Mouse (Mus musculus) brain, adult 10 weeks (tissue): ENCODE data around the gene Zscan26. TPM values are rescaled to one million over a fixed set of nuclear protein-coding genes. Genes with fewer than 3 reads are reported as not detected.

ENCODE experiments used
- polyA plus RNA-seq: library from polyadenylated mRNA; stranded (reverse); fragments of 350-450 nt; fragmentation: Illumina TruSeq; extraction: RNeasy Lipid Tissue Mini Kit (QIAGEN cat#74804); gene quantifications from one replicate; pipeline ENCODE4 v1.2.3, GENCODE M21; 2015; ENCODE audit warnings: low read depth, low replicate concordance

Zscan26 gene
- 68.2 TPM for polyA plus RNA-seq

DNA sequence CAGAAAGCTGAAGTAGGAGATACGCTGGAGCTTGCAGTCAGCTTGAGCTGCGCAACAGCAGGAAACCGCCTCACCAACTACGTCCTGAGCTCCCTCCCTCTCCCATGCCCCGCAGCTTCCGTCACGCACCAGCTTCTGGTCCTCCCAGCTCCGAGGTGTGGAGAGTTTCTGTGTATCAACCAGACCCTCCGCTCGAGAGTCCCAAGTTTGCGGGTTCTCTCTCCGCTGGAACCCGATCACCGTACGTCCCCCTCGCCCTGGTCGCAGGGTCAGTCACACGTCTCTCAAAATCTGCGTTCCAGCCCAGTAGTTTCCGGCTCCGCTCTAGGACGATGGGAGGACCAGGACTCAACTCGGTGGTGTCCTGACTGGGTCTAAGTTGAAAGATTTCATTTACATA lies at the start of gene Zscan26:
Gene Zscan26, minus strand, starts transcription at position 282 of the 400 bp plus-strand sequence.

GRCm38 (mm10) chr13:21501182-21501581 lies 47.7 kb upstream of the Zscan26 start, which contains the start of gene Gm11273:
Gm11273 (minus strand) TSS chr13:21501418.

GRCm38 (mm10) chr13:21495080-21495479 lies 41.5 kb upstream of the Zscan26 start, which contains the start of gene AK157302:
AK157302 (plus strand) TSS chr13:21495223.

GRCm38 (mm10) chr13:21478759-21479670 lies 25.5 kb upstream of the Zscan26 start, which contains the start of the genes Zkscan4 and Gm10065:
Zkscan4 (plus strand) TSS chr13:21478907.
Gm10065 (minus strand) TSS chr13:21479441.

GRCm38 (mm10) chr13:21468061-21469019 lies 14.8 kb upstream of the Zscan26 start, which contains the start of gene Nkapl:
Nkapl (minus strand) TSS chr13:21468509.

DNA sequence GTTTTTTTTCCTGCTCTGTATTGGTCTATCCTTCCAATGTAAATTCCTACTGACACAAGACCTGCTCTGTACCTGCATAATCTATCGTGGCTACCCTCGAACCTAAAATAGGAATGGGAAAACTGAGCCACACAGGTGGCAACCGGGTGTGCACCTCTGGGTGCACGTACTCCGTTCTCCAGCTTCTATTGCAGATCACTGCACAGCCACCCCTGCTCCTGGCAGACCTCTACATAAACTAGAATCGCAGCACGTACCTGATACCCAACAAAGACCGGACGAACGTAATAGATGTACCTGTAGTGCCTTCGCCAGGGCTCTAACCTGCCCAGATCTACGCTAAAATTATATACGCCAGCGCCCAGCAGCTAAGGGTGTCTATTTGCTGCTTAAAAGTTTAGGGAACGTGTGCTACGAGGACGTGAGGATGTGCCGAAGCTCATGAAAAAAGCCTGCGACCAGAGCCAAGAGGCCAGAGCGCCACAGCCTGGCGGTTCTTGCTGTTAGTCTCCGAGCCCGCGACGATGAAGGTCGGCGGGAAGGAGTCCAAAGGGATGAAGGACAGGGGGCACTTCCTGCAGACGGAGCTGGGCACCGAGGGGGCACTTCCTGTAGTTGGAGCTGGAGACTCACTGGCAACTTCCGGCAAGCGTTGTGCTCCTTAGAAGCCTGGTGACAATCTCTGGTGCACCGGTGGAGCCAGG lies 12.9 kb downstream of the Zscan26 start, which contains the start of gene Pgbd1:
Gene Pgbd1, minus strand, starts transcription at position 556 of the 704 bp plus-strand sequence.

GRCm38 (mm10) chr13:21402287-21402846 lies 51.2 kb downstream of the Zscan26 start, which contains the start of gene Zkscan3:
Zkscan3 (minus strand) TSS chr13:21402755.

Other genes starting within 250 kb of the Zscan26 start
- gene Gpx5, start 161.0 kb downstream of the Zscan26 start, polyA plus RNA-seq, result not detected
- 1.0 TPM for gene Gpx6, start 141.6 kb downstream of the Zscan26 start, polyA plus RNA-seq
- not detected for gene Olfr1367, start 106.8 kb downstream of the Zscan26 start, polyA plus RNA-seq
- 6.4 TPM for gene Zscan12, start 90.9 kb downstream of the Zscan26 start, polyA plus RNA-seq
- gene Zkscan3, start 51.0 kb downstream of the Zscan26 start, polyA plus RNA-seq, result 31.8 TPM
- 2.6 TPM for gene Pgbd1, start 12.7 kb downstream of the Zscan26 start, polyA plus RNA-seq
- gene Nkapl, start 14.8 kb upstream of the Zscan26 start, polyA plus RNA-seq, result 0.62 TPM
- gene Zkscan4, start 25.2 kb upstream of the Zscan26 start, polyA plus RNA-seq, result 4.5 TPM
- not detected for gene Gm10065, start 25.7 kb upstream of the Zscan26 start, polyA plus RNA-seq
- gene AK157302, start 41.5 kb upstream of the Zscan26 start, polyA plus RNA-seq, result 2.2 TPM
- 15.6 TPM for gene Gm11273, start 47.7 kb upstream of the Zscan26 start, polyA plus RNA-seq
- gene Zkscan8, start 77.4 kb upstream of the Zscan26 start, polyA plus RNA-seq, result 8.6 TPM
- not detected for gene Olfr1366, start 89.1 kb upstream of the Zscan26 start, polyA plus RNA-seq
- gene Olfr1535, start 106.2 kb upstream of the Zscan26 start, polyA plus RNA-seq, result not detected
- not detected for gene Olfr1364, start 128.0 kb upstream of the Zscan26 start, polyA plus RNA-seq
- not detected for gene Olfr1362, start 160.3 kb upstream of the Zscan26 start, polyA plus RNA-seq
- gene Olfr11, start 188.8 kb upstream of the Zscan26 start, polyA plus RNA-seq, result not detected
- not detected for gene Olfr1361, start 209.7 kb upstream of the Zscan26 start, polyA plus RNA-seq
- gene Olfr1360, start 223.7 kb upstream of the Zscan26 start, polyA plus RNA-seq, result not detected
- gene Olfr1359, start 244.4 kb upstream of the Zscan26 start, polyA plus RNA-seq, result not detected